Mouse (Mus musculus): ENCODE data around the gene Nfasc.
A peak's percentile ranks its signal among the peaks of the same experiment; 100 is the strongest.

The Nfasc gene

GRCm38 (mm10) chr1:132650680-132651079 is 90.9 kb downstream of the Nfasc start:
- no peak for DNase-seq (ENCODE audit: low read depth, low spot score)

GRCm38 (mm10) chr1:132647958-132648357 is 93.6 kb downstream of the Nfasc start:
- DNase-seq (ENCODE audit: low read depth, low spot score) = no peak

DNA sequence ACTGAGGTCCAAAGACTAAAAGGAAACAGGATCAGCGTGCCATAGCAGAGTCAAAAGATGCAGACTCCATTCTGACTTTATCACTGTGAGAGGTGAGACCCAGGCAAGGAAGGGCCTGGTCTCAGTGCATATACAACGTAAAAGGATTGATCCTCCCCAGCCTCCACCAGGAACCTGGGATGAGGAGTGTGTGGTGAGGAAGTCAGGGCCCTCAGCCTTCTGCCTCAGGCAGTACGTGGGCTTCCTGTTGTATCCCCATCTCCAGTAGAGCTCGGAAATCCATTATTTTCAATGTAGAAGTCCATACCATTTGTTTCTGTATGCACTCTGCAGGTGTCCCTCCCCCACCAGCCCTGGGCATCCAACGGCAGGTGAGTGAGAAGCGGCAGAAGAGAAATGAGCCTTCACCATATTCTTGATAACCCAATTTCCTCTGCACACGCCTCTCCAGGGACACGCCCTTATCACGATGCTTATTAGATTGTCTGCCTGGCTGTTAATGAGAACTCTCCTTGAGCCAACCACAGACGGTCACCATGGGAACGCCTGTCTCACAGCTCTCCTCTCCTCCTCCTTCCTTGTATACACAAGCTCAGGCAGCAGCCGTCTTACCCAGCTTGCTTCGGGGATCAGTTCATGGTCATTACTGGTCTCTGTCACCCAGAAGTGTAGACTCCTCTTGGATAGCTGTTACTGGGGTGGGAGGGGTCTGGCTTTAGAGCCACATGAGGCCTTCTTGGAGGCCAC is 100.4 kb downstream of the Nfasc start:
- DNase-seq (ENCODE audit: low read depth, low spot score) = peak; percentile 34

GRCm38 (mm10) chr1:132640256-132640655 is 101.3 kb downstream of the Nfasc start:
- no peak for DNase-seq (ENCODE audit: low read depth, low spot score)

- no peak for DNase-seq (ENCODE audit: low read depth, low spot score)
These were observed 104.3 kb downstream of the Nfasc start for GRCm38 (mm10) chr1:132637346-132637745.

DNA sequence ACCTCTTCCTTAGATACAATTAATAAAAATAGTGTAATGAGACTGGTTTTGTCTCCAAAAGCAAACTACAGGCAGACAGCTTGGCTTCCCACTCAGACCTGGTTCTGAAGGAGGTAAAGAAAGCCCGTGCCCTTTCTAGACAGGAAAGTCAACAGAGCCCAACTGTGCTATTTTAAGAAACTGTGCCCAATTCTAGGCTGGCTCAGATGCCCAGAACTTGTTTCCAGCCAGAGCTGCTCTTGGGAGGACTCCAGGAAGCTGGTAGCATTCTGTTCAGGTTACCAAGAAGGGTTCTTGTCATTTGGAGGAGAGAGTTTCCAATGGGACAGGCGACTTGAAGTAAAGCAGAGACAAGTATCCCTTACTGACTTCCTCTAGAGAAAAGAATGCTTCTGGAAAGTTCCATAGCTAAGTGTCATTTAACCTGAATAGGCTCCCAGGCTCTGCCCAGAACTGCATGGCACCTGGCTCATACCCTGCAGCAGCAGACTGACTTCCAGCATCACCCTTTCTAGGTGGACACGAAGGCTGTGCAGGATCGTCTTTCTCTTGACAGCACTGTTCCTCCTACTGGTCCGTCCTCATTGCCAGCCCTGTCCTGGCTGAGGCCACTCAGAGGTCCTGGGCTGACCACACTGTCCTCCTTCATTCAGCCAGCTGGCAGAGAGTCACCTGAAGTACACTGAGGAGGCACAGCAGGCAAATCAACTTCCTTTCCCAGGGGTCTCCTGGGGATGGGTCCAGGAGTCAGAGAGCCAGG is 111.8 kb downstream of the Nfasc start:
- DNase-seq (ENCODE audit: low read depth, low spot score) = no peak

DNA sequence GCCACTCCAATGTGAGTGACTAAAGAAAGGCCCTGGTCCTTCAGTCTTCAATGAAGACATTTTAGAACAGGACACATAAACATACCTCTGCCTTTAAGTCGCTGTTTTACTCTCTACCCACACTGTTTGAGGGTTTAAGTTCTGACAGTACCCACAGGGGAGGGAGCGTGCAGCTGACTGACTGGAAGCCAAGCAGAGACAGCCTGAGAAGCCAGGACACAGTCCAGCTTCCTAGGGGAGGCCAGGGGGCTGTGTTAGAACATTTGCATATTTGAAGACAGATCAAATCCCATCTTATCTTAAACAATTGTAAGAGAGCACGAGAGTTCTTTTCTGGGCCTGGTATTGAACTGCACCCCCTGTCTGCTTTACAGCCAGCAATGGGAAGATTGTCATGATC is 113.0 kb downstream of the Nfasc start:
- no peak for DNase-seq (ENCODE audit: low read depth, low spot score)

GRCm38 (mm10) chr1:132628183-132628582 is 113.4 kb downstream of the Nfasc start:
- no peak for DNase-seq (ENCODE audit: low read depth, low spot score)

- DNase-seq (ENCODE audit: low read depth, low spot score) = no peak
These were observed 115.4 kb downstream of the Nfasc start for GRCm38 (mm10) chr1:132626125-132626756.

- DNase-seq (ENCODE audit: low read depth, low spot score) = no peak
These were observed 116.6 kb downstream of the Nfasc start for GRCm38 (mm10) chr1:132625034-132625433.

GRCm38 (mm10) chr1:132624466-132624865 is 117.1 kb downstream of the Nfasc start:
- no peak for DNase-seq (ENCODE audit: low read depth, low spot score)

GRCm38 (mm10) chr1:132623641-132624336 is 117.8 kb downstream of the Nfasc start:
- peak; percentile 20 for DNase-seq (ENCODE audit: low read depth, low spot score)

- no peak for DNase-seq (ENCODE audit: low read depth, low spot score)
These were observed 129.5 kb downstream of the Nfasc start for GRCm38 (mm10) chr1:132612066-132612465.

DNA sequence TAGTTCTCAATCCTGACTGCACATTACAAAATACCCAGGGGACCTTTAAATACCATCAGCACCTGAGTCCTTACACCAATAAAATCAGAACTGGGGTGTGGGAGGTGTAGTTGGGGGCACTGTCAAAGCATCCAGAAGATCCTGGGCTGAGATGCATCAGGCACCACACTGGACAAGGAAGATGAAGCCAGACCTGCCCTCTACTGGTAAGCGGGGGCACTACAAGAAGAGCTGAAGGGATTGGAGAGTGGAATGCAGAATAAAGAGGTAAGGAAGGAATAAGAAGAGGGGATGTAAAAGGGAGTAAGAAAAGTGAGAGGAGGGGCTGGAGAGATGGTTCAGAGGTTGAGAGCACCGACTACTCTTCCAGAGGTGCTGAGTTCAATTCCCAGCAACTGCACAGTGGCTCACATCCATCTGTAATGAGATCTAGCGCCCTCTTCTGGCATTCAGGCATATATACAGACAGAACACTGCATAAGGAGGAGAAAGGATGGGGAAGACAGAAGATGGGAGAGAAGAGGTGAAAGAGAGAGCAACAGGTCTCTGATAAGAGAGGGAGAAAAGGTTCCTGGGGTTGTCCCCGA is 132.5 kb downstream of the Nfasc start:
- peak; percentile 72 for DNase-seq (ENCODE audit: low read depth, low spot score)

GRCm38 (mm10) chr1:132602161-132602560 is 139.4 kb downstream of the Nfasc start:
- DNase-seq (ENCODE audit: low read depth, low spot score) = no peak

DNA sequence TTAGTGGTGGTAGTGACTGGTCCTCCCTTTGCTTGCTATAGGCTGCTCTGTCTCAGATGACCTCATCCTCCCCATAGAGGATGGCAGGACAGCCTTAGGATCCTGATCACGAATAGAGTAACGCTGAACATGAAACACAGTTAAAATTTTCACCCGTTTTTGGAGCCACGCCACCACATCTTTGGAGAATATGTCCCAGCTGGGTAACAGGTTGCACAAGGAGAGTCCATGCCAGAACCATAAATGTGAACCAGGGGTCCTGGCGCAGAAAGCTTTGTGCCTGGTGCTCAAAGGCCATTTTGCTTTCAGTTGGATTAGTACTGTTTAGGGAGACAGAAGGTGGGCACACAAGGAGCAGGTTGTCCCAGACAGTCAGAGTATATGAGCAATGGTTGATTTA is 143.6 kb downstream of the Nfasc start:
- DNase-seq (ENCODE audit: low read depth, low spot score) = no peak

DNA sequence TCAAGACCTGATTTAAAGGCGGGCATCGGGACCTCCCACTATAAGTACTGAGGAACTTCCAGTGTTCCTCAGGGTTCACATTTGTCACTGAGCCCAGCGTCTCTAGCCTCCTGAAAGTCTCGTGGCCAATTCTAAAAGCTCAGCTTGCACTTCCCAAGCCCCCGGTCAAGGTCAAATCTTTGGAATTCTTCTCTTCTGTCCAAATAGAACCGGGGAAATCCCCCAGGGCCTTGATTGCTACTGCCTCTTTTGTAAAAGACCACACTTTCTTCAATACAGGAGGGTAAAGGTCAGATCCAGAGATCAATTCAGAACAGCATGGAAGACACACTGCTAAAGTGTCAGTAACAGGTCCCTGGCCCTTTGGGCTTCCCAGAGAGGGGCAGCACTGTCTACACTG is 145.9 kb downstream of the Nfasc start:
- peak; percentile 73 for DNase-seq (ENCODE audit: low read depth, low spot score)

GRCm38 (mm10) chr1:132594587-132594986 is 147.0 kb downstream of the Nfasc start:
- peak; percentile 71 for DNase-seq (ENCODE audit: low read depth, low spot score)

DNA sequence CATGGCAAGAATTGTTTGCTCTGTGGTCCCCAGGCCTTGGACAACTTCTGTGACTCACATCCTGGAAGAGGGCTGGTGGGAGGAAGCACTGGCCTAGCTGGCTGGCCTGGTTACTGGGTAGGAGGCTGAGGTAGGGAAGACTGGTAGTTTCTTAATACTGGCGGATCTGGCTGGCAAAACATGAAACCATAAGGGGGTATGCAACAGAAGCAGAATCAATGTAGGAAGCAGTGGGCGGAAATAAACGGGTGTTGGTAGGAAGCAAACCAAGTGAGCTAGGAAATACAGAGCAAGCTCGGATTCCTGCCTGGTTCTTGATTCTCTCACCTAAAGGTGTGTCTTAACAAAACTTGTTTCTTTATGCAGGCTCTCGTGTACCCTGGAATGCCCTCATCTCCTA is 149.5 kb downstream of the Nfasc start:
- no peak for DNase-seq (ENCODE audit: low read depth, low spot score)

- DNase-seq (ENCODE audit: low read depth, low spot score) = no peak
These were observed 150.1 kb downstream of the Nfasc start for GRCm38 (mm10) chr1:132591399-132591930.

GRCm38 (mm10) chr1:132586679-132587201 is 154.9 kb downstream of the Nfasc start:
- DNase-seq (ENCODE audit: low read depth, low spot score) = peak; percentile 58
